Mouse (Mus musculus) ovary, adult 18-20 months (tissue): ENCODE data around the gene Ptges2.
"Not testable (repeated sequence)": the region's sequence is repeated elsewhere in the genome, so short reads cannot be mapped to it uniquely, and the experiment has no call there.

Source experiments
- DNase-seq: peaks from one replicate; pipeline ENCODE4 v3.0.0; 2022; ENCODE audit warnings: low spot score, mixed read lengths

The Ptges2 gene

GRCm38 (mm10) chr2:32395484-32395945 is at the start of gene Ptges2:
Gene Ptges2 (plus strand): TSS chr2:32395896.
- DNase-seq, result peak; percentile 85

DNA sequence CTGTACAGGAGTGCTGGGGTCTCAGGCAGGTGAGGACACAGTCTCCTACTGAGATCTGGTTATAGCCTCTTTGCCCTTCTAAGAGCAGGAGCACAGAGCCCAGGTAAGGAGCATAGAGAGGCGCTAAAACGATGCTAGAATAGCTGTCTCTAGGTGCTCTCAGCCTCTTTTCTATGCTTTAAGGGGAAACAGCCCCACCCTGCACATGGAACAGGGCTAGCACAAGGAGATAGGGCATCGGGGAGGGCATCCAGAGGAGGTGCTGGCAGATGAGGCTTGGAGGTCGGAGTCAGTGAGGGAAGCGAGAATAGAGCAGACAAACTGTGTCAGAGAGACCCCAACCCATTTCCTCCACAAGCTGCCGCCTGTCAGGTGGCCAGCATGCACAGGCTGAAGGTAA is 48.7 kb upstream of the Ptges2 start:
- DNase-seq, result no peak

- no peak for DNase-seq
Observed at GRCm38 (mm10) chr2:32348311-32348710, 47.4 kb upstream of the Ptges2 start.

DNA sequence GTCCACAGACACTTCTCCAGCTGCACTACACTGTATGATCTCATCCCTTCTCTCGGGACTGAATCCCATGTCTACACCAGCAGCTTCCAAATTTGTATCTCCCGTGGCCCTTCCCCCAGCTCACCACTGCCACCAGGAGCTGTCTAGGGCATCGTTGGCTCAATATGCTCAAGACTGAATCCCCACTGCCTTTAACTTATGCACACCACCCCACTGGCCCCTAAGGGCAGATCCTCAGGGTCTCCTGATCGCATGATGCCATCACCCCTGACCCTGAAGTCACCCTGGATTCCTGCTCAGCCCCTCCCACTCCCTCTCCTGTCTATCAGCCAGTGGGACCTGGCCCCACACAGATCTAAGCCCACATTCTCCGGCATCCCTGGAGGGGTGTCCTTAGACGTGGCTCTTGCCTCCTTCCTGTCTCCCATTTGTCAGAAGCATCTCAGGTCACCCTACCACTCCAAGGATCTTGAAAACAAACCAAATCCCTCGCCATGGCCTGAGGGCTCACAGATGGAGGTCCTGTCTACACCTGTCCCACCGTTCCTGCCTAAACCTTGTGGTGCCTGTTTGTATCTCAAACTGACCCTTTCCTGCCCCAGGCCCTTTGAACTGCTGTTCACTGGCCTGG is 46.0 kb upstream of the Ptges2 start:
- no peak for DNase-seq

DNA sequence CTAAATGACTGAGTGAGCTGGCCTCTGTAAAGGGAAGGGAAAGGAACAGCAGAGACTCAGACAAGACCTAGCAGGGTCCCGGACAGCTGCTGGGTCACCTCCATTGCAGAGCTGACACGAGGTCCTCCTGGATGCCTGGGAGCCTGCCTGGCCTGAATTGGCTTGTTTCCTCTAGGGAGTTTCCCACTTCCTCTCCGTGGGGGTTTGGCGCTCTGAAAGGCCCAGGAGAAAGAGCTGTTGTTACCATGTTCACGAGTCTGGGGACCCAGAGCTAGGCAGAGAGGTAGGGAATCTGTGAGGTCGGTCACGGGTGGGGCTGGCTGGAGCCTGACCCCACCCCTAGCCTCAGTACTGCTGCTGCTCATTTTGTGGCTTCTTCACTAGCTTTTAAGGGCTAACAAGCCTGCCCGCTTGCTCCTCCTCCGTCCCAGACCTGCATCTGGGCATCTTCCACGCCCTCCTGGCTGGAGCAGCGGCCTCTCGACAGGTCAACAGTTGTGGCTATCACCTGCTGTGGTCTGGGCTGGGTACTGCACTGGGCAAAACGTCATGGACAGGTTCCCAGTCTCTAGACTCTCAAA is 45.1 kb upstream of the Ptges2 start:
- no peak for DNase-seq

DNA sequence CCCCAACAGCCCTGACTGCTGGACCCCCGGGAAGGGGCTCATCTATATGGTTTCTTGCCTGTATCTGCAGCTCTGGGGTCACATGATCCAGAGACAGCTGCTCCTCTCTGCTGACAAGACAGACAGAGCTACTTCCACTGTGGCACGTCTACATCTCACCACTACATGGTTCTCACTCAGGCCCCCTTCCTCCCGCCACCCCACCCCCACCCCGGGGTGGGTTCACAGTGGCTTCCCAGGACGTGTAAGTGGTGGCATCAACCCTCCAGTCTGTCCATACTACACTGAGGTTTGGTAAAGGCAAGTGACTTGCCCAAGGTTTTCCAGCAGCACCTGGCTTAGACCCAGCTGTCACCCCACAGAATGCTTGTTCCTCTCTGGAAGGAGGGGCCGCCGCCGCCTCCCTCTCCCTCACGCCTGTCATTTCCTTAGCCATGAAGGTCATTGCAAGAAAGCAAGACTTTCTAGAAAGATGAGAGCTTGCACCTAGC is 44.2 kb upstream of the Ptges2 start:
- DNase-seq, result no peak

DNA sequence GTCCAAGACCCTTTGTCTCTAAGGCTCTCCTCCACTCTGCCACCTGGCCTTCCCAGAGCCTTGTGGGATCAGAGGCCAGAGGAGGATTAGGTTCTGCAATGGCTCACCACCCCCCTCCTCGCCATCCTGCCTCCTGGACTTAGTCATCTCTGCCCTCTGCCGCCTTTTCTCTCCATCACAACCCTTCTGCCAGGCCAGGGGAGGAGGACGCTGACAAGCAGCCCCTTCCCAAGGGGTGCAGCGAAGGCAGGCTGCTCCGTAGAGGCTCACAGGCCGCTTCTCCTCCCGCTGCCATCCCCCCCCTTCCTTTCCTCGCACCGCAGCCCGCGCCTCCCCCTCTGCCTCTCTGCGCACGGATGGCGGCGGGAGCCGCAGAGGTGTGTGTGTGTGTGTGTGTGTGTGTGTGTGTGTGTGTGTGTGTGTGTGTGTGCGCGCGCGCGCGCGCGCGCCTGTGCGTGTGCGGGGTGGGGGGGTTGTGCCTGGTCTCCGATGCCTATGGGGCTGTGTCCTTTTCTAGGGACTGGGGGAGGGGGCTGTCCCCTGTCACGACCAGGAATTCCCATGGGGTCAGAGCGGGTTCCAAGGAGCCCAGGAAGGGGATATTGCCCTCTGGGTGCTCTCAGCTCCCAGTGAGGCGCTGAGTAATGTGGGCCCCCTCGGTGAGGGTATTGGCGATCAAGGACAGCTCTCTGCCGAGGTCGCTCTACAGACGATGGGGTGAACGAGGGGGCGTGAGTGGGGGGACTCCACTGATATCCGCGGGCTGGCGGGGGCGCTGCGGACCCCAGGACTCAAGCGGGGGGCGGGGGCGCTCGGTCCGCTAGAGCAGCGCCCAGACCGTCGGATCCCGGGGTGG is 43.3 kb upstream of the Ptges2 start, which contains the start of gene Ciz1:
Gene Ciz1, plus strand, starts transcription at position 177 of the 856 bp plus-strand sequence.
- no peak for DNase-seq

DNA sequence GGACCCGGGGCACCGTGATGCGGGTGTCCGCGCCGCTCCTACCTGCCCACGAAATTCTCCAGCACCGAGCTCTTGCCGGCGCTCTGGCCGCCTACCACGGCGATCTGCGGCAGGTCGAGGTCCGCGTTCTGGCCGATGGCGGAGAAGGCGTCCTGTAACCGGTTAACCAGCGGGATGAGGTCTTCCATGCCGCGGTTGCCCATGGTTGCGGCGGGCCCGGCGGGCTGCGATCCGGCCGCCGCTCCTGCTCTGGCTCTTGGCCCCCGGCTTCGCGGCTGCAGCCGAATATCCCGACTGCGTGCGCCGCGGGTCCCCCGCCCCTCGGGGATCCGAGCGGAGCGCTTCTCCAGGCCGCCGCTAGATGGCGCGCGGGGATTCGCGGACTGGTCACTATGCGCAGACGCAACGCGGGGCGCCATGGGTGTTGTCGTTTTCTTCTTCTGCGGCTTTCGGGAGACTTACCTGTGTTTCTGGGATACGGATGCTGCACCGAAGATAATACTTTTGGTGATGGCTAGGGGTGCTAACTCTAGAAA is 42.6 kb upstream of the Ptges2 start, which contains the start of gene Dnm1:
Gene Dnm1, minus strand, starts transcription at position 332 of the 536 bp plus-strand sequence.
- peak; percentile 76 for DNase-seq

- no peak for DNase-seq
Observed at GRCm38 (mm10) chr2:32353836-32354235, 41.9 kb upstream of the Ptges2 start.

GRCm38 (mm10) chr2:32354336-32354895 is 41.3 kb upstream of the Ptges2 start:
- no peak for DNase-seq

GRCm38 (mm10) chr2:32356216-32356615 is 39.5 kb upstream of the Ptges2 start:
- DNase-seq, result no peak

GRCm38 (mm10) chr2:32357710-32358109 is 38.0 kb upstream of the Ptges2 start:
- no peak for DNase-seq

GRCm38 (mm10) chr2:32358381-32358780 is 37.3 kb upstream of the Ptges2 start:
- no peak for DNase-seq

- peak; percentile 79 for DNase-seq
Observed at GRCm38 (mm10) chr2:32360741-32361140, 35.0 kb upstream of the Ptges2 start.

GRCm38 (mm10) chr2:32361437-32361836 is 34.3 kb upstream of the Ptges2 start:
- DNase-seq, result no peak

- not testable (repeated sequence) for DNase-seq
Observed at GRCm38 (mm10) chr2:32362274-32362673, 33.4 kb upstream of the Ptges2 start.

GRCm38 (mm10) chr2:32362817-32363340 is 32.8 kb upstream of the Ptges2 start:
- DNase-seq, result peak; percentile 84

DNA sequence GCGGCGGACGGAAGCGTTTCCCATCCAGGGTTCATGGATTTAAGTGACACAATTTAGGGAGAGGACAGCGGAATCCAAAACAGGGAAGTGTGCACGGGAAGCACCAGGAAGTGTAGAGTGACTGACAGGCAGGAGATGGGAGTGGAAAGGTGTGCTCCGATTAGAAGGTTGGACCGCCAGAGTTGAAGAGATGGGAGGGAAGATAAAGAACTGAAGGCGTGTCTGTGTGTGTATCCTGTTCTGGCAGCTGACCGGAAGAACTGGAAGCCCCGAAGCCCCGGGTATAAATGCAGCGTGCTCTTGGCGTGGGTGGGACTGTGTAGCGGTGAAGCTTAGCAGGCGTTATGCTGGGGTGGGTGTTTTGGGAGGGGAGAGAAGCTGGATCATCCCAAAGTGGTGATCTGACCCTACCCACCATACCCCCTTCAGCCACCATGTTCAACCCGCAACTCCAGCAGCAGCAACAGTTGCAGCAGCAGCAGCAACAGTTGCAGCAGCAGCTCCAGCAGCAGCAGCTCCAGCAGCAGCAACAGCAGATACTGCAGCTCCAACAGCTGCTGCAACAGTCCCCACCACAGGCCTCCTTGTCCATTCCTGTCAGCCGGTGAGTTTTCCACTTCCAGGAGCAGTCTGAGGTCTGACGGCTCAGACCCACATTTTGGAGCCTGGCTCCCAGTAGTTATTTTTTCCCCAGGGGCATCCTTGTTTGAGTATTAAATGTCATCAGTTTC is 32.2 kb upstream of the Ptges2 start:
- DNase-seq, result no peak

GRCm38 (mm10) chr2:32364121-32364520 is 31.6 kb upstream of the Ptges2 start:
- no peak for DNase-seq

DNA sequence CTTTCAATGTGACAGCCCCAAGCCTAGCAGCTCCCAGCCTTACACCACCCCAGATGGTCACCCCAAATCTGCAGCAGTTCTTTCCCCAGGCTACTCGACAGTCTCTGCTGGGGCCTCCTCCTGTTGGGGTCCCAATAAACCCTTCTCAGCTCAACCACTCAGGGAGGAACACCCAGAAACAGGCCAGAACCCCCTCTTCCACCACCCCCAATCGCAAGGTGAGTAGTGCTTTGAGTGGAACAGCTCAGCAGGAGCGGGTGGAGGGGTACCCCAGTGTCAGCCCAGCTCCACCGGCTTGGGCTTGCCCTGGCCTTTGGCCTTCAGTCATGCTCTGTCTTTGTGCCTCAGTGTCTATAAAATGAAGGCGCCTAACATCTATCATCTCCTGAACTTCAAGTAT is 28.4 kb upstream of the Ptges2 start:
- DNase-seq, result no peak

DNA sequence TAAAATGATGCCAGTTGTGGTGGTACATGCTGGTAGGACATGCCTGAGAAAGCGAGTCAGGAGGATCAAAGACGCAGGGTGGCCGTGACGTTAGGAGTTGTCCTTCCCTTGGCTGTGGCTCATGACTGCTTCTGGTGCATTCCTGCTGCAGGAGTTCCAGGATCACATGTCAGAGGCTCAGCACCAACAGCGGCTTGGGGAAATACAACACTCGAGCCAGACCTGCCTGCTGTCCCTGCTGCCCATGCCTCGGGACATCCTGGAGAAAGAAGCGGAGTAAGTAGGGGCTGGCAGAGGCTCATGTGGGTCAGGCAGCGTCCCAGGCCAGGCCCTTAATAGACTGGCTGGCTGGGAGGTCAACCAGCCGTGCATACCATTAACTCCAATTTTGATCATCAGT is 21.5 kb upstream of the Ptges2 start:
- no peak for DNase-seq
